Comparison of ENCODE assay signal across 17 mouse cellular contexts in the genomic region with DNA sequence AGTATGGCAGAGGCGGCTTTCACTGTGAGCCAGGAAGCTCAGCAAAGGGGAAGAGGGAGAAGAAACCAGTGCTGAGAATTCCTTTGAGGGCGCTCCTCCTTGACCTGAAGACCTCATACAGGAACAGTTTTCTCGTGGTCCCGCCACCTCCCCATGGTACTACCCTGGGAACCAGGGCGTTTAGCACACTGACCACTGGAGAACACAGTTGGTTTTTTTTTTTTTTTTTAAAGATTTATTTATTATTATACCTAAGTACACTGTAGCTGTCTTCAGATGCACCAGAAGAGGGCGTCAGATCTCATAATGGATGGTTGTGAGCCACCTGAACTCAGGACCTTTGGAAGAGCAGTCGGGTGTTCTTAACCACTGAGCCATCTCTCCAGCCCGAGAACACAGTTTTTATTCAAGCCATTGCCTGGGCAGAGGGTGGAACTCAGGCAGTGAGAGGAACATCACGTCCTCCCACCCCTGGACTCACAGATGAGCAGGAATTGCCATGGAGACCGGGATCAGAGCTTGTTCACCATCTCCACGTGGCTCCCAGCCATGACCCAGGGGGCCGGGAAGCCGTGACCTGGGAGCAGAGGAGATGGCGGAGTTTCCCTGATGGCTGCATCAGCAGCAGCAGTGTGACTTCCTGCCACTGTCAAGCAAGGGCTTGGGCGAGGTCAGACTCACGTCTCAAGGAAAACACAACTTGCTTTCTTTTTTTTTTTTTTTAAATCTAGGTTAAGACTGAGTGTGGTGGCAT. TPM values are rescaled to one million over a fixed set of nuclear protein-coding genes. Genes with fewer than 3 reads are reported as not detected.
DNase-seq lines count a peak whose midpoint lies in the region; ATAC-seq lines count a peak whose summit lies in the region.
"Had no signal": no experiment of that assay in that cellular context is flagged by ENCODE, and none has a peak within 500 bp of the region (broad histone marks: within the 10 kb centered on the region; RNA-seq: fewer than 3 reads in every experiment).

No protein-coding gene starts in this region.

- H3K4me3 ChIP-seq in kidney, embryonic 15.5 days (replicated peaks) = no peak overlapping the region
- H3K4me3 ChIP-seq in hindbrain, embryonic 12.5 days = no peak overlapping the region
- H3K4me3 ChIP-seq: forebrain, embryonic 13.5 days; heart, embryonic 10.5 days; intestine, embryonic 15.5 days; midbrain, embryonic 10.5 days had no signal

- no peak overlapping the region for H3K4me2 ChIP-seq in kidney, embryonic 15.5 days
- H3K4me2 ChIP-seq in hindbrain, embryonic 12.5 days (replicated peaks) = no peak overlapping the region
- H3K4me2 ChIP-seq: forebrain, embryonic 13.5 days; intestine, embryonic 15.5 days had no signal

- WGBS in kidney, embryonic 15.5 days = 48% methylated on average over 16 of the region's 16 CpGs
- 59% methylated on average over 16 of the region's 16 CpGs for WGBS in hindbrain, embryonic 12.5 days

- DNase-seq in adrenal gland, adult 2 months = peak; percentile 14
- no peak for DNase-seq in adrenal gland, adult 8-10 months
- peak; percentile 24 to 57 for DNase-seq in kidney, postnatal 25 days
- peak; percentile 63 for DNase-seq in CD4-positive, CD25-positive, alpha-beta regulatory T cell, adult 2 months (ENCODE audit: low read depth, low spot score)
- peak; percentile 61 for DNase-seq in induced T-regulatory cell, adult 2 months (ENCODE audit: low read depth)
- no peak for DNase-seq in layer of hippocampus, adult 9-11 months
- DNase-seq: cerebellum, adult 11 months; heart, postnatal 36 days; lung, postnatal 10 days had no signal

- no peaks in the 10 kb centered on the region for H3K36me3 ChIP-seq in kidney, embryonic 15.5 days
- no peaks in the 10 kb centered on the region for H3K36me3 ChIP-seq in hindbrain, embryonic 12.5 days
- H3K36me3 ChIP-seq: heart, embryonic 10.5 days; intestine, embryonic 15.5 days; midbrain, embryonic 10.5 days had no signal

- no peak overlapping the region for H3K9ac ChIP-seq in kidney, embryonic 15.5 days
- H3K9ac ChIP-seq in hindbrain, embryonic 12.5 days = no peak overlapping the region
- H3K9ac ChIP-seq: forebrain, embryonic 13.5 days; intestine, embryonic 15.5 days had no signal

- ATAC-seq in kidney, embryonic 15.5 days (replicated peaks; ENCODE audit: low FRiP score) = no peak
- ATAC-seq in hindbrain, embryonic 12.5 days (ENCODE audit: low FRiP score) = no peak
- ATAC-seq: forebrain, embryonic 13.5 days; intestine, embryonic 15.5 days had no signal

- no peaks in the 10 kb centered on the region for H3K9me3 ChIP-seq in kidney, embryonic 15.5 days (replicated peaks)
- H3K9me3 ChIP-seq in hindbrain, embryonic 12.5 days (replicated peaks) = no peaks in the 10 kb centered on the region
- H3K9me3 ChIP-seq: forebrain, embryonic 13.5 days; heart, embryonic 10.5 days; intestine, embryonic 15.5 days; midbrain, embryonic 10.5 days had no signal

- no peaks in the 10 kb centered on the region for H3K4me1 ChIP-seq in kidney, embryonic 15.5 days
- no peaks in the 10 kb centered on the region for H3K4me1 ChIP-seq in hindbrain, embryonic 12.5 days

- H3K27ac ChIP-seq in kidney, embryonic 15.5 days = no peak overlapping the region
- H3K27ac ChIP-seq in hindbrain, embryonic 12.5 days = no peak overlapping the region
- H3K27ac ChIP-seq: forebrain, embryonic 13.5 days; heart, embryonic 10.5 days; intestine, embryonic 15.5 days; midbrain, embryonic 10.5 days had no signal

- no peaks in the 10 kb centered on the region for H3K27me3 ChIP-seq in kidney, embryonic 15.5 days
- H3K27me3 ChIP-seq in hindbrain, embryonic 12.5 days = no peaks in the 10 kb centered on the region; the same call in 1 of the 2 replicates
- H3K27me3 ChIP-seq: forebrain, embryonic 13.5 days; intestine, embryonic 15.5 days had no signal

RNA-seq across cellular contexts. Expression of a gene that starts 3.9 kb away (rescaled TPM):
- not detected for total RNA-seq in adrenal gland, adult 2 months (2021)
- polyA plus RNA-seq in adrenal gland, adult 2 months (2012; rRNA removed) = not detected in 2 replicates
- not detected for total RNA-seq in adrenal gland, adult 8-10 months (2022)
- not detected in 2 replicates for polyA plus RNA-seq in kidney, embryonic 15.5 days (2015; fragmentation: Nextera tagmentation; extraction: Ambion mirVana)
- polyA plus RNA-seq in hindbrain, embryonic 12.5 days (2016; fragmentation: Nextera tagmentation; extraction: Ambion mirVana) = not detected in 2 replicates
- total RNA-seq: heart, postnatal 36 days; left cerebral cortex, postnatal 10 days; liver, adult 2 months had no signal
- polyA plus RNA-seq: heart, embryonic 10.5 days; liver, adult 2 months had no signal

RNA-seq across cellular contexts. Expression of a gene that starts 10.1 kb away (rescaled TPM):
- total RNA-seq in adrenal gland, adult 2 months (2021) = 10 to 100 TPM; 14.3 to 17.0 TPM
- polyA plus RNA-seq in adrenal gland, adult 2 months (2012; rRNA removed) = 5.8 and 7.4 TPM in 2 replicates
- 10 to 100 TPM; 15.3 to 17.3 (median 16.9) TPM for total RNA-seq in adrenal gland, adult 8-10 months (2022)
- polyA plus RNA-seq in kidney, embryonic 15.5 days (2015; fragmentation: Nextera tagmentation; extraction: Ambion mirVana) = 32.8 and 34.3 TPM in 2 replicates
- 24.5 and 25.6 TPM in 2 replicates for polyA plus RNA-seq in hindbrain, embryonic 12.5 days (2016; fragmentation: Nextera tagmentation; extraction: Ambion mirVana)

RNA-seq across cellular contexts. Expression of a gene that starts 10.2 kb away (rescaled TPM):
- total RNA-seq in adrenal gland, adult 2 months (2021) = 1 to 10 TPM; 4.8 to 7.2 TPM
- 1.9 and 2.8 TPM in 2 replicates for polyA plus RNA-seq in adrenal gland, adult 2 months (2012; rRNA removed)
- total RNA-seq in adrenal gland, adult 8-10 months (2022) = 10 to 100 TPM in 2 of 4 experiments, 1 to 10 TPM in 2; 8.0 to 14.4 (median 11.1) TPM
- 64.4 and 71.7 TPM in 2 replicates for polyA plus RNA-seq in kidney, embryonic 15.5 days (2015; fragmentation: Nextera tagmentation; extraction: Ambion mirVana)
- 46.2 and 53.7 TPM in 2 replicates for polyA plus RNA-seq in hindbrain, embryonic 12.5 days (2016; fragmentation: Nextera tagmentation; extraction: Ambion mirVana)

RNA-seq across cellular contexts. Expression of a gene that starts 27.5 kb away (rescaled TPM):
- total RNA-seq in adrenal gland, adult 2 months (2021) = 1 to 10 TPM; 2.5 to 3.7 TPM
- 3.8 and 7.5 TPM in 2 replicates for polyA plus RNA-seq in adrenal gland, adult 2 months (2012; rRNA removed)
- 1 to 10 TPM; 2.5 to 4.2 (median 3.5) TPM for total RNA-seq in adrenal gland, adult 8-10 months (2022)
- polyA plus RNA-seq in kidney, embryonic 15.5 days (2015; fragmentation: Nextera tagmentation; extraction: Ambion mirVana) = 1.4 and 1.8 TPM in 2 replicates
- polyA plus RNA-seq in hindbrain, embryonic 12.5 days (2016; fragmentation: Nextera tagmentation; extraction: Ambion mirVana) = 0.61 and 0.70 TPM in 2 replicates

RNA-seq across cellular contexts. Expression of a gene that starts 32.2 kb away (rescaled TPM):
- 1 to 10 TPM in 1 of 2 experiments, not detected in 1; 1.5 TPM for total RNA-seq in adrenal gland, adult 2 months (2021)
- polyA plus RNA-seq in adrenal gland, adult 2 months (2012; rRNA removed) = 0.10 and 0.40 TPM in 2 replicates
- total RNA-seq in adrenal gland, adult 8-10 months (2022) = under 1 TPM in 1 of 4 experiments, not detected in 3; 0.56 TPM
- polyA plus RNA-seq in kidney, embryonic 15.5 days (2015; fragmentation: Nextera tagmentation; extraction: Ambion mirVana) = 0.40 and 0.45 TPM in 2 replicates
- polyA plus RNA-seq in hindbrain, embryonic 12.5 days (2016; fragmentation: Nextera tagmentation; extraction: Ambion mirVana) = 0.34 and 0.40 TPM in 2 replicates
- total RNA-seq: left cerebral cortex, postnatal 10 days had no signal

Comparison
In these comparisons a context has a peak if more than half of its experiments do, and no peak if none do; other contexts are left out.
1. DNase-seq: peak in adrenal gland, adult 2 months (single experiment), kidney, postnatal 25 days (2 of 2), CD4-positive, CD25-positive, alpha-beta regulatory T cell, adult 2 months (single experiment) and induced T-regulatory cell, adult 2 months (single experiment); none in adrenal gland, adult 8-10 months (single experiment) and layer of hippocampus, adult 9-11 months (single experiment).
2. RNA of a gene that starts 10.2 kb away (polyA plus RNA-seq): 64.4 to 71.7 TPM in kidney, embryonic 15.5 days and 46.2 to 53.7 TPM in hindbrain, embryonic 12.5 days; 1.9 to 2.8 TPM in adrenal gland, adult 2 months; every median in the first group is over 10 times any median in the second.